Mouse (Mus musculus) heart, postnatal 4 days (tissue): ENCODE results near the gene Atcay. TPM values are rescaled to one million over a fixed set of nuclear protein-coding genes. Genes with fewer than 3 reads are reported as not detected.
"Not testable (repeated sequence)": the region's sequence is repeated elsewhere in the genome, so short reads cannot be mapped to it uniquely, and the experiment has no call there.

Experiments used
- DNase-seq: peaks from one replicate; pipeline ENCODE4 v3.0.0; 2021
- total RNA-seq, 2 experiments: library from RNA; stranded (reverse); gene quantifications; 2 replicates each; pipeline ENCODE4 v1.2.3; 2021

Gene Atcay
- total RNA-seq, 2 experiments from 2014 or later, result 0.23 to 0.24 TPM

GRCm38 (mm10) chr10:81179451-81180342 lies 50.9 kb downstream of the Atcay start:
- no peak for DNase-seq

DNA sequence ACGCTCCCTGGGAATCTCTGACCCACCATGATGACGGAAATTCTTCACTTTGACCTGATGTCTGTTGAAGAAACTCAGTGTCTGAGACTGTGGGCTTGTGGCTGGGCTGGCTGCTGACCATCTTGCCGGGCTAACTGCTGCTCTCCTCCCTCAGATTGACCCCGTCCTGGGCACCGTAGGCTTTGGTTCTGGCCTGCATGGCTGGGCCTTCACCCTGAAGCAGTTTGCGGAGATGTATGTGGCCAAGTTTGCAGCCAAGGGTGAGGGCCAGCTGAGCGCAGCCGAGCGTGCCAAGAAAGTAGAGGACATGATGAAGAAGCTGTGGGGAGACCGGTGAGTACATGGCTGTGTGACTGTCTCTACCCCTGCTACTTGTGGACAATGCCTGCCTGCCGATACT lies 51.7 kb downstream of the Atcay start:
- no peak for DNase-seq

DNA sequence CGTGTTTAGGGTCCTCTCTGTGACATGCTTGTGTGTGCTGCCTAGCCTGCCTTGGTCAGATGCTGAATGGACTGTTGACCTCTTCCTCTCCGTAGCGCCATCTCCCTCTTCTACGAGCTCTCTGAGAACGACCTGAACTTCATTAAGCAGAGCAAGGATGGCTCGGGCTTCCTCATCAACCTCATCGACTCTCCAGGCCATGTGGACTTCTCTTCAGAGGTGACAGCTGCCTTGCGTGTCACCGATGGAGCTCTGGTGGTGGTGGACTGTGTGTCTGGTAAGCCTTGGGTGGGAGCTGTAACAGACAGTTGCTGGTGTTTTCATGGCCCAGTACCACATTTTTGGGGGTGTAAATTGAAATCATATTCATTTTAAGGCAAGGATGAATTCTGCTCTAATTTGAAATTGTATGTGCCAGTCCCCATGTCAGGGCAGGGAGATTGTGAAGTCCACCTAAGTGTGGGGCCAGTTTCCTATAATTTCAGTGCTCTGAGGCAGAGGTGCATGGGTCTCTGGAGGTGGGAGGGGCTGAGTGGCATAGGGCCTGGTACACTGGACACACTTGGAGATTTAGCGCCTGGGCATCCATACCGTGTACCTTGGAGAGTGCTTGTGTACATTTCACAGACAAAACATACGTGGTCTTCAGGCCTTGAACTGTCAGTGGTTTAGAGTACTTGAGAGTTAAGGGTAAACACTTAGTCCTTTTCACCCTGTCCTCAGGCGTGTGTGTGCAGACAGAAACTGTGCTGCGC lies 52.5 kb downstream of the Atcay start:
- peak; percentile 36 for DNase-seq

GRCm38 (mm10) chr10:81177491-81177925 lies 53.1 kb downstream of the Atcay start:
- peak; percentile 59 for DNase-seq

DNA sequence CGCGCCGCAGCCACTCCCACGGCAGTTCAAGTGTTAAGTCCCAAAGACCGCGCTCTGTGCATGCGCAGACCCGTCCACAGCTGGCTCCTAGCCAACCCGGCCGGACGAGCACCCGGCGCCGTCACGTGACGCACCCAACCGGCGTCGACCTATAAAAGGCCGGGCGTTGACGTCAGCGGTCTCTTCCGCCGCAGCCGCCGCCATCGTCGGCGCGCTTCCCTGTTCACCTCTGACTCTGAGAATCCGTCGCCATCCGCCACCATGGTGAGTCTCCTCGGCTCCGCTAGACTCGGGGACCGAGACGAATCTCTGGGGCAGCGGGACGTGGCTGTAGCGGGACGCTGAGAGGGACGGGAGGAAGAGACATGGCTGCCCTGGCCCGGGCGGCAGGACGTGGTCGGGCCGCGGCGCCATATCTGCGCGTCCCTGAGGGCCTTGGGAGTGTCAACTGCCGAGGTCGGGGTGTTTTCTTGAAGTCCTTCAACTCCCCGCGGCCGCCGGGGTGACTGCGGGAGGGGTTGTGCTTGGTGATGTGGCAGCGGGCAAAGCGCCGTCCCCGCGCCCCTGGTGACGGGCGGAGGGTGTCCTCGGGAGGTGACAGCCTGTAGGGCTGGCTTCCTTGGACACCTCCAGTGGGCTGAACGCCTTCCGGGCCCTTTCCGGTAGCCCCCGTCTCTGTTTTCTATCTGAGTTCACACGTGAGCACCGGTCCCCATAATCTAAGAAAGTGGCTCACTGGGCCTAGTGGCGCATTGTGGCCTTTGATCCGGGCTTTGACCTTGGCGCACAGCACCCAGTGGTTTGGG lies 54.0 kb downstream of the Atcay start, which contains the start of gene Eef2:
Gene Eef2 (plus strand): TSS at position 166 of the 806 bp plus-strand sequence.
- peak; percentile 100 for DNase-seq

GRCm38 (mm10) chr10:81175936-81176465 lies 54.6 kb downstream of the Atcay start:
- peak; percentile 37 for DNase-seq

- DNase-seq, result not testable (repeated sequence)
Measured at GRCm38 (mm10) chr10:81175345-81175701, 55.3 kb downstream of the Atcay start.

GRCm38 (mm10) chr10:81174617-81175344 lies 55.9 kb downstream of the Atcay start:
- peak; percentile 94 for DNase-seq

GRCm38 (mm10) chr10:81173132-81173531 lies 57.5 kb downstream of the Atcay start:
- DNase-seq, result peak; percentile 89

GRCm38 (mm10) chr10:81169411-81169900 lies 61.2 kb downstream of the Atcay start:
- not testable (repeated sequence) for DNase-seq

DNA sequence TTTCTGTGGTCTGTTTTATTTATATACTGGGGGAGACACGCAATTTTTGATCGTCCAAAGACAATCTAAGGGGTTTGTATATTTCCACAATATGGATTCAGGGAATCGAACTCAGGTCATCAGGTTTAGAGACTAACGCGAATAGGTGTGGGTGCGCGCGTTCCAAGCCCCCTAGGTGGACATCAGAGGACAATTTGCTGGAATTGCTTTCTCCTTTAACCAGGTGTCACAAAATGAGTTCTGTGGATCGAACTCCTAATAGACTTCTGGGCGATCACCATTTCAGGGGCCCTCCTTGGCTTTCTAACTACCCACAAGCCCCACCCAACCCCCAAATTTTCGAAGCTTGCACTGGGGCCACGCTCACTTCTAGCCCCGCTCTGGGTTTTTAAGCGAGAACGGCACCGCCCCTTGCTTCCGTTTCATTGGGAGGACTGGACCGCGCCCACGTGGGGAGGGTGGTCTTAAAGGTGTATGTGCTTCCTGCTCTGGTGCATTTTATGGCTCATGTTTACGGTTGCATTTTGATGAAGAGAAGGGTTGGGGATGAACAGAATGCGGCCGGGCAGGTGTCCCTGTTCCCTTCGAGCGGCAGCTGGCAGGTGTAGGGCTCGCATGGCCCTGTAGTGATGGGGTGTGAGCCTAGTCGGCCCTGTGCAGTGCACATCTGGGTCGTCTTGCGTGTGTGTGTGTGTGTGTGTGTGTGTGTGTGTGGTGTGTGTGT lies 62.0 kb downstream of the Atcay start:
- DNase-seq, result peak; percentile 86

GRCm38 (mm10) chr10:81168087-81168431 lies 62.6 kb downstream of the Atcay start:
- DNase-seq, result no peak

- peak; percentile 100 for DNase-seq
Measured at GRCm38 (mm10) chr10:81167200-81168086, 63.2 kb downstream of the Atcay start, which contains the start of gene Pias4. Gene Pias4, minus strand, starts transcription at chr10:81167923.

DNA sequence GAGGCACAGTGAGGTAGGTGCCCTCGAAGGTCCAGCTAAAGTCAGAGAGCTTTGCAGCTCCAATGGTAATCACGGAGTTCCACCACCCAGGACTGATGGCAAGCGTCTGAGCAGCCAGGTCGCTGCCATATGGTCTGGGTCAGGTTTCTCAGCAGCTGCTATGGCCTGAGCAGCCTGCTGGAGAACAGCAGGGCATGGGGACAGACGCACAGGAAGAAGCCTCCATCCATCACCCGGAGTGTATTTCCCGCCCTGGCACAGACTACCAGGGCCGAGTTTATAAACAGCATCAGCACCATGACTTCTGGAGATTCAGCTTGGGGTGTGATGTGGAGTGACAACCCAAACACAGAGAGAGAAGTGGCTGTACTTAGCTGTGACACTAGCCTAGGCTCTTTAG lies 65.5 kb downstream of the Atcay start:
- no peak for DNase-seq

GRCm38 (mm10) chr10:81162318-81162652 lies 68.3 kb downstream of the Atcay start:
- no peak for DNase-seq

- DNase-seq, result no peak
Measured at GRCm38 (mm10) chr10:81161602-81162317, 68.9 kb downstream of the Atcay start.

DNA sequence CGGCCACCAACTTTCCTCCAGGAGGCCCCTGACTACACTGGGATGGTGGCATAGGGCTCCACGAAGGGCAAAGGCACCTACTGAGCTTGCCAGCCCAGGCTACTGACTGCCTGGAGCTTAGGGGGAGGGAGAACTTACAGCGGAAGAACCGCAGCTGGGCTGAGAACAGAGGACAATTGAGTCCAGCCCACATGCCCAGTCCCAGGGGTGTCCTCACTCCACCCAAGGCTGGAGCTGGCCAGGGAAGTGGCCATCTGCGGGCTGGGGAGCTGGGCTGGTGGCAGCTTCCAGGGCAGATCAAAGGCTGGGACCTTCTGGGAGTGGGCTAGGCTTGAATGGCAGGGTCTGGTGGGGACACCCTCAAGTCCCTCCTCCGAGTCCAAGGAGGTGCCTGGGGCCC lies 75.9 kb downstream of the Atcay start:
- DNase-seq, result no peak
